Mouse (Mus musculus): Measurements from ENCODE around the gene Foxn3. TPM values are rescaled to one million over a fixed set of nuclear protein-coding genes. Genes with fewer than 3 reads are reported as not detected.
A peak's percentile ranks its signal among the peaks of the same experiment; 100 is the strongest.

Gene Foxn3
- polyA plus RNA-seq, 1 experiment from 2014 or later = 81.4 TPM

DNA sequence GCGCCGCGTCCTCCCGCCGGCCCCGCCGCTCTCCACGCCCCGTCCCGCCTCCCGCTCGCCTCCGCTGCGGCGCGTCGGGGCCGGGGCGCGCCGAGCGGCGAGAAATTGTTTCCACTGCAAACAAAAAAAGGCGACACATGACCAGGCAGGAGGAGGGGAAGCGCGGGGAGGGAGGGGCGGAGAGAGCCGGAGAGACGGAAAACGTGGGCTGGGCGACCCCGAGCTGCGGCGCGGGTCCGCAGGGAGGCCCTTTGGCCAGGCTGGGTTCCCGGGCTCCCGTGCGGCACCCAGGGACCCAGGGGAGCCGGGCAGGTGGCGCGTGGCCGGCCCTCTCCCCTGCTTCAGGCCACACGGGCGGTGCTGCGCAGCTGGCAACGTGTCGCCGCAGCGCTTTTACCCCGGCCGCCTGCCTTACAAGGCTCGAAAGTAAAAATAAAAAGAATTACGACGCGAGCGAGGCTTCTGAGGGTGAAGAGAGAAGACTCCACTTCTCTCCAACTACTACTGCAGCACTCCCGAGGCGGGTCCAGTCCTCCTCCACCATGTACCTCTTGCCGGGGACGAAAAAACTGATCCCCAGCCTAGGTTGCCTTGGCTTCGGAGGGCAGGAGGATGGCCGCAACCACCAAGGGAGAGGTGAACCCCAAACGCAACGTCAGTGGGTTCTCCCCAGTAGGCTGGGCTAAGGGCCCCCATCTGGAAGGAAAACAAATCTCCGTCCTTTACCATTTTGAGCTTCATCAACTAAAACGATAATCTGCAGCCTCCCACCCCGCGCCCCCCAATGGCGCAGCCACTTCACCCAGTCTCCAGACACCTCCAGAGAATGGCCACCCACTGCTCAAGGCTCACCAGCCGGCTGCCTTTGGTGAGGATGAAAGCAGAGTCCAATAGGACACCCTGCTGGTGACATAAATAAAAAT, 170.2 kb downstream of the Foxn3 start:
- WGBS = under 1% methylated on average over 69 of the region's 71 CpGs
- H3K36me3 ChIP-seq (ENCODE audit: control insufficient read depth, insufficient read depth, low read length) = 0 out of 2 replicates have a peak, but pooled peaks cover 6% of the 10 kb centered on the region
- peaks cover 22% of the 10 kb centered on the region for H3K4me1 ChIP-seq (ENCODE audit: control insufficient read depth, insufficient read depth, low read length)
- peak; percentile 91 for DNase-seq
- peak overlapping the region; percentile 89 for H3K27ac ChIP-seq (replicated peaks; ENCODE audit: low read depth, low read length)
- no peaks in the 10 kb centered on the region for H3K9me3 ChIP-seq (ENCODE audit: control insufficient read depth, low read length)
- H3K9ac ChIP-seq (replicated peaks; ENCODE audit: low read length) = peak overlapping the region; percentile 85
- H3K27me3 ChIP-seq (ENCODE audit: control insufficient read depth, insufficient read depth, low read length) = no peaks in the 10 kb centered on the region
- ATAC-seq (ENCODE audit: low FRiP score, low TSS enrichment) = peak; percentile 86
- peak overlapping the region; percentile 92 for H3K4me3 ChIP-seq (replicated peaks; ENCODE audit: low read depth, low read length)
- peak overlapping the region; percentile 75 for H3K4me2 ChIP-seq (ENCODE audit: low read length)

DNA sequence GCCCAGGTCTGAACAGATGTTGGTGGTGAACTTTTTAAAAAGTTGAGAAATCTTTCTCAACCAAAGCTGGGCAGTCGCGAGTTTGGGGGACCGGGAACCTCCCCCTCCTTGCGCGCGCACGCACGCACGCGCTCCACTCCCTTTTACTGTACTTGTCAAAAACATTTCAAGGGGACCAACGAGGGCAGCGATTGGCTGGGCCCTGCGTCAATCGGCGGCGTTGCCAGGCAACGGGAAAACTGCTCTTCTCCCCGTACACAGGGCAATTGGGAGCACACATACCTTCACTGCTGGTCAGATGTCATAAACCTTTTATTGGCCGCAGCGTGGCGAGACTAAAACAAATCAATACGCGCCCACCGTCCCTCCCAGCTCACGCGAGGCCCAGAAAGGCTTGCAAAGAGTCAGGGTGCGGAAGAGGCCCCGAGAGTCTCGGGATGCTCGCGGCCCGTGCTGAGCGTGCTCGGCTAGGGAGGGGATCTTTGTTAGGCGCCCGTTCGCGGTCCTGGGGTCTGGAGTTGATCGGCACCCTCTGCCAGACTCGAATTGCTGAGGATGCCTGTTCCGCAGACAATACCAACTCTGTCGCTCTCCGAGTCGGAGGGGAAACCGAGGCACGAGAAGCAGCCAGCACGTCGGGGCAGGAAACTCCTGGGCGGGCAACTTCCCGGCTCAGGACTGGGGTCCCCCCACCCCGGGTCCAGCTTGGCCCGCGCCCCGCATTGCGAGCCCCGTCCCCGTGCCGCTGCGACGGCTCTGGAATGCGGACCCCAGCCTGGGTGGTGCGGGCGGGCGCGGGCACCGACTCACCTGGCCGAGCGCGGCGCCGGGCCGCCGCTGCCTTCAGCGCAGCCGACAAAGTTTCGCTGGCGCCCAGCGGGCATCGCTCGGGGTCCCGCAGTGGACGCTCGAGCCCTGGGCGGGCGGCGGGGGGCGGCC, 171.2 kb downstream of the Foxn3 start:
- under 1% methylated on average over 87 of the region's 87 CpGs for WGBS
- peaks cover 11% of the 10 kb centered on the region for H3K36me3 ChIP-seq (ENCODE audit: control insufficient read depth, insufficient read depth, low read length)
- peak overlapping the region; percentile 85 for H3K9ac ChIP-seq (replicated peaks; ENCODE audit: low read length)
- peak overlapping the region; percentile 75 for H3K4me2 ChIP-seq (ENCODE audit: low read length)
- H3K4me1 ChIP-seq (ENCODE audit: control insufficient read depth, insufficient read depth, low read length) = peaks cover 22% of the 10 kb centered on the region
- DNase-seq (peak; percentile 98), ATAC-seq (ENCODE audit: low FRiP score, low TSS enrichment) (peak; percentile 90)
- H3K27ac ChIP-seq (replicated peaks; ENCODE audit: low read depth, low read length) = peak overlapping the region; percentile 89
- no peaks in the 10 kb centered on the region for H3K27me3 ChIP-seq (ENCODE audit: control insufficient read depth, insufficient read depth, low read length)
- no peaks in the 10 kb centered on the region for H3K9me3 ChIP-seq (ENCODE audit: control insufficient read depth, low read length)
- H3K4me3 ChIP-seq (replicated peaks; ENCODE audit: low read depth, low read length) = peak overlapping the region; percentile 92

DNA sequence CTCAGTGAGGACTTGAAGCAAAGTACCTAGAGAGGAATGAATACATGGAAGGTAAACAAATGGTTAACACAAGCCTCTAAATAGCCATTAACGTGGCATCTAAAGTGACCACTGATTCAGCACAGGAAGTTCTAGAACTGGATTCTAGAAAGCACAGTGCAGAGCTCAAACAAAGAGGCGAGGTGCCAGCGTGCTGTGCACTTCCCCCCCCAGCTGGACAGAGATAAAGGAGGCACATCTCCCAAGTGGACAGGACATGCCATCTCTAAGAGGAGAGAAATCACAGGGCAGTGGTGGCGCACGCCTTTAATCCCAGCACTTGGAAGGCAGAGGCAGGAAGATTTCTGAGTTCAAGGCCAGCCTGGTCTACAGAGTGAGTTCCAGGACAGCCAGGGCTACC, 173.0 kb downstream of the Foxn3 start:
- Histone ChIP-seq H3K27me3 (ENCODE audit: control insufficient read depth, insufficient read depth, low read length) (no peaks in the 10 kb centered on the region), H3K4me2 (ENCODE audit: low read length) (no peak overlapping the region), H3K4me3 (replicated peaks; ENCODE audit: low read depth, low read length) (no peak overlapping the region), H3K27ac (replicated peaks; ENCODE audit: low read depth, low read length) (no peak overlapping the region), H3K9ac (replicated peaks; ENCODE audit: low read length) (no peak overlapping the region), H3K9me3 (ENCODE audit: control insufficient read depth, low read length) (no peaks in the 10 kb centered on the region), H3K36me3 (ENCODE audit: control insufficient read depth, insufficient read depth, low read length) (peaks cover 14% of the 10 kb centered on the region), H3K4me1 (ENCODE audit: control insufficient read depth, insufficient read depth, low read length) (peaks cover 22% of the 10 kb centered on the region)
- DNase-seq = no peak
- ATAC-seq (ENCODE audit: low FRiP score, low TSS enrichment) = no peak
- 79% methylated on average over 5 of the region's 5 CpGs for WGBS

DNA sequence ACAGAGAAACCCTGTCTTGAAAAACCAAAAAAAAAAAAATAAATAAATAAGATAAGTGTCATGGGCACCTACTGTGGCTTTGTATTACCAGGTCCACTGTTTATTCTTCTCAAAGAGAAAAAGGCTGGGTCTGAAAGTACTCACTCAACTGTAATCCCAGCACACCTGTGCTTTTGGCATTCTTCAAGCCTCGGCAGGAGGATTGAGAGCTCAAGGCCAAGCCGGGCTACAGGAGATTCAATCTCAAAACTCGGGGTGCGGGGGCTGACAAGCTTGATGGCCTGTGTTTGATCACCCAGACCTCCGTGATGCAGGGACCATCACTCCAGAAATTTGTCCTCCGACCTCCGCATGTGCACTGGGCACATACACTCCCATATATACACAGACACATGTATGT, 174.1 kb downstream of the Foxn3 start:
- DNase-seq (no peak), ATAC-seq (ENCODE audit: low FRiP score, low TSS enrichment) (no peak)
- Histone ChIP-seq H3K36me3 (ENCODE audit: control insufficient read depth, insufficient read depth, low read length) (peaks cover 14% of the 10 kb centered on the region), H3K9ac (replicated peaks; ENCODE audit: low read length) (no peak overlapping the region), H3K4me1 (ENCODE audit: control insufficient read depth, insufficient read depth, low read length) (peaks cover 22% of the 10 kb centered on the region), H3K27me3 (ENCODE audit: control insufficient read depth, insufficient read depth, low read length) (no peaks in the 10 kb centered on the region), H3K4me2 (ENCODE audit: low read length) (no peak overlapping the region), H3K27ac (replicated peaks; ENCODE audit: low read depth, low read length) (no peak overlapping the region), H3K9me3 (ENCODE audit: control insufficient read depth, low read length) (no peaks in the 10 kb centered on the region), H3K4me3 (replicated peaks; ENCODE audit: low read depth, low read length) (no peak overlapping the region)
- WGBS = 95% methylated on average over 7 of the region's 7 CpGs

DNA sequence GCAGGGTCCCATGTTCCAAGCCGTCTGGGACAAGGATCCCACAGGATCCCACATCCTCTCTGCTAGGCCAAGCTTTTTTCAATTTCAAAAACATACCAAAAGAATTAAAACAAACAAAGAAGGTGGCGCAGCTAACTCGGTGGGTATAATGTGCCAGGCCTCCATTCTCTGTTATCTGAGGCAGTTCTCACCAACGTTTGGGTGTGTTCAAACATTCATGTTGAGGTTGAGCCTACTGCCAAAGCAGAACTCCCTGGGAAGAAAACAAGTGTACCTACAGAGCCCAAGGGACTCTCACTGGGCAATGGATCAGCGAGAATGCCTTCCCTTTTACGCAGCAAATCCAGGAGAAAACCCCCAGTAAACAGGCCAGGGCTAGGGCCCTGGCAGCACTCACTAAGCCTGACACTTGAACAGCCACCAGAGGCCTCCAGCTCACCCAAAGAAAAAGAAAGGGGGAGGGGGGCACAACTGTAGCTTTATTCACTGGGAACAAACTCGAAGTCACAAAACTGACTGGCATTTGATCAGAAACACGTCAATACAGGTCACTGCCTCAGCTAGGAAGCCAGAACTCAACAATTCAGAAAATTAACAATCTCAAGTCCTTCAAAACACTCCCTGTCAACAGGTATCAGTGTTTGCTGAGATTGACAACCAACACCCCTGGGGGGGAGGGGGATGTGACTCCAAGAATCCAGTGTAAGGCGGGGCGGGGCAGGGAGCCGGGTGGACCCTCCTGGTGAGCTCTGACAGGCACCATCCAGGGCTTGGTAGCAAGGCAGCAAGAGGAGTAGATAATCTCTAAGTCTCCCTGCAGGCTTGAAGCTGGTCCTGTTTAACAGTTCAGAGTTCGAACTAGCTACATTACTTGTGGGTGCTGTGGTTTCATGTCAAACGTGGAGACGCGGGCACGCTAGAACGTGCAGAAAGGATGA, 177.2 kb downstream of the Foxn3 start:
- H3K27me3 ChIP-seq (ENCODE audit: control insufficient read depth, insufficient read depth, low read length) = no peaks in the 10 kb centered on the region
- ATAC-seq (ENCODE audit: low FRiP score, low TSS enrichment) (no peak), DNase-seq (peak; percentile 22)
- H3K36me3 ChIP-seq (ENCODE audit: control insufficient read depth, insufficient read depth, low read length) = peaks cover 14% of the 10 kb centered on the region
- H3K4me3 ChIP-seq (replicated peaks; ENCODE audit: low read depth, low read length) = no peak overlapping the region
- H3K4me1 ChIP-seq (ENCODE audit: control insufficient read depth, insufficient read depth, low read length) = peaks cover 9% of the 10 kb centered on the region
- no peak overlapping the region for H3K9ac ChIP-seq (replicated peaks; ENCODE audit: low read length)
- no peak overlapping the region for H3K4me2 ChIP-seq (ENCODE audit: low read length)
- H3K27ac ChIP-seq (replicated peaks; ENCODE audit: low read depth, low read length) = no peak overlapping the region
- WGBS = 65% methylated on average over 17 of the region's 17 CpGs
- no peaks in the 10 kb centered on the region for H3K9me3 ChIP-seq (ENCODE audit: control insufficient read depth, low read length)

DNA sequence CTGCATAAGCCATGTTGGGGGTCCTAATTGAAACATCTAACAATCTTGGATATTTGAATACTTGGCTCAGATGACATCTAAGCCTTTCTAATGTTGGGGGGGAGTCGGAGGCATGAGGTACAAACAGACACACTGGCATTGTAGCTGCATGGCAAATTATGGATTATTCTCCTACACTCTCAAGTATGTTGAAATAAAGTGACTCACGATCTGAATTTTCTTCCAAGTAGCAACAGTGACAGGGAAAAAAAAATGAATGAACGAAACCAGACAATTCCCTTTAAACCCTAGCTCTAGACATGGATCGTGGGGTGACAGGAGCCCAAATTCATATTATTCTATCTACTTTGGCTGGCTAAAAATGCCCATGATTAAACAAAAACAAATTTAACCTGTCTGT, 178.3 kb downstream of the Foxn3 start:
- no peak for DNase-seq
- Histone ChIP-seq H3K9ac (replicated peaks; ENCODE audit: low read length) (no peak overlapping the region), H3K4me1 (ENCODE audit: control insufficient read depth, insufficient read depth, low read length) (peaks cover 3% of the 10 kb centered on the region; the same call in 1 of the 2 replicates), H3K27ac (replicated peaks; ENCODE audit: low read depth, low read length) (no peak overlapping the region), H3K4me3 (replicated peaks; ENCODE audit: low read depth, low read length) (no peak overlapping the region), H3K9me3 (ENCODE audit: control insufficient read depth, low read length) (no peaks in the 10 kb centered on the region), H3K27me3 (ENCODE audit: control insufficient read depth, insufficient read depth, low read length) (no peaks in the 10 kb centered on the region), H3K4me2 (ENCODE audit: low read length) (no peak overlapping the region), H3K36me3 (ENCODE audit: control insufficient read depth, insufficient read depth, low read length) (peaks cover 14% of the 10 kb centered on the region)
- WGBS = 89% methylated on average over 4 of the region's 4 CpGs
- no peak for ATAC-seq (ENCODE audit: low FRiP score, low TSS enrichment)

DNA sequence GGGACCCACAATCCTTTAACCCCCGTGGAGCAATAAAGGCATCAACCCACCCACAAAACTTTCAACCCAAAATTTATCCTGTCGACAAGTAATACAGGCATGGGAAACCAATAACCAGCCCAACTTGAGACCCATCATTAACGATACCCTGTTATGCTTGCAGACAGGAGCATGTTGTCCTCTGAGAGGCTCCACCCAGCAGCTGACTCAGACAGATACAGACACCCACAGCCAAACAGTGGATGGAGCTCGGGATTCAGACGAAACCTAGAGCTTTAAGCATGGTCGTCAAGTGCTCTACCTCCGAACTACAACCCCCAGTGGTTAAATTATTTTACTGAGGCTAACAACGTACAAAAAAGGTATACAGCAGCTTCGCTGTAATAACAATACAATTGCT, 182.1 kb downstream of the Foxn3 start:
- no peak overlapping the region for H3K27ac ChIP-seq (replicated peaks; ENCODE audit: low read depth, low read length)
- ATAC-seq (ENCODE audit: low FRiP score, low TSS enrichment) (no peak), DNase-seq (no peak)
- H3K4me2 ChIP-seq (ENCODE audit: low read length) = no peak overlapping the region
- H3K36me3 ChIP-seq (ENCODE audit: control insufficient read depth, insufficient read depth, low read length) = 0 out of 2 replicates have a peak, but pooled peaks cover 3% of the 10 kb centered on the region
- 95% methylated on average over 9 of the region's 9 CpGs for WGBS
- no peaks in the 10 kb centered on the region for H3K9me3 ChIP-seq (ENCODE audit: control insufficient read depth, low read length)
- H3K9ac ChIP-seq (replicated peaks; ENCODE audit: low read length) = no peak overlapping the region
- H3K4me3 ChIP-seq (replicated peaks; ENCODE audit: low read depth, low read length) = no peak overlapping the region
- H3K27me3 ChIP-seq (ENCODE audit: control insufficient read depth, insufficient read depth, low read length) = no peaks in the 10 kb centered on the region
- H3K4me1 ChIP-seq (ENCODE audit: control insufficient read depth, insufficient read depth, low read length) = peaks cover 23% of the 10 kb centered on the region

DNA sequence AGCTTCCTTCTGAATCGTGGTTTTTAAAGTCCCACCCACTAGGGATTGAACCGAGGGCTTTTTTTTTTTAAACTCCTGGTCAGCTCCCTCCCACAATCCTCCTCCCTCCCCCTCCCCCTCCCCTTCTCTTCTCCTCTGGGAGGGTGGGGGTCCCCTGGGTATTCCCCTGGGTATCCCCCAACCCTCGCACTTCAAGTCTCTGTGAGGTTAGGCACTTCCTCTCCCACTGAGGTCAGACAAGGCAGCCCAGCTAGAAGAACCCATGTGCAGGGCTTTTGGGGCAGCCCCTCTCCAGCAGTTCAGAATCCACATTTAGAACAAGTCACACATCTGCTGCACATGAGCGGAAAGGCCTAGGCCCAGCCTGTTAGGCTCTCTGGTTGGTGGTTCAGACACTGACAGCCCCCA, 182.5 kb downstream of the Foxn3 start:
- DNase-seq (no peak), ATAC-seq (ENCODE audit: low FRiP score, low TSS enrichment) (no peak)
- peaks cover 28% of the 10 kb centered on the region for H3K4me1 ChIP-seq (ENCODE audit: control insufficient read depth, insufficient read depth, low read length)
- no peaks in the 10 kb centered on the region for H3K27me3 ChIP-seq (ENCODE audit: control insufficient read depth, insufficient read depth, low read length)
- no peaks in the 10 kb centered on the region for H3K9me3 ChIP-seq (ENCODE audit: control insufficient read depth, low read length)
- H3K9ac ChIP-seq (replicated peaks; ENCODE audit: low read length) = no peak overlapping the region
- H3K4me3 ChIP-seq (replicated peaks; ENCODE audit: low read depth, low read length) = no peak overlapping the region
- H3K27ac ChIP-seq (replicated peaks; ENCODE audit: low read depth, low read length) = no peak overlapping the region
- H3K36me3 ChIP-seq (ENCODE audit: control insufficient read depth, insufficient read depth, low read length) = 0 out of 2 replicates have a peak, but pooled peaks cover 2% of the 10 kb centered on the region
- 68% methylated on average over 4 of the region's 4 CpGs for WGBS
- no peak overlapping the region for H3K4me2 ChIP-seq (ENCODE audit: low read length)

Measured in midbrain, embryonic 14.5 days (tissue).